ENCODE assay signal across 16 mouse cellular contexts in genomic region chr7:105534162-105534561, GRCm38 (mm10). TPM values are rescaled to one million over a fixed set of nuclear protein-coding genes. Genes with fewer than 3 reads are reported as not detected.
DNase-seq lines count a peak whose midpoint lies in the region; ATAC-seq and TF ChIP-seq lines count a peak whose summit lies in the region.
"Had no signal": no experiment of that assay in that cellular context is flagged by ENCODE, and none has a peak within 500 bp of the region (broad histone marks: within the 10 kb centered on the region; RNA-seq: fewer than 3 reads in every experiment).

No protein-coding gene starts in this region.

- no peak overlapping the region for H3K4me3 ChIP-seq in intestine, postnatal 0 days (ENCODE audit: low read depth, low read length)
- H3K4me3 ChIP-seq in intestine, embryonic 15.5 days (replicated peaks), result no peak overlapping the region
- no peak overlapping the region for H3K4me3 ChIP-seq in neural tube, embryonic 14.5 days (ENCODE audit: low read depth, low read length)
- H3K4me3 ChIP-seq in stomach, postnatal 0 days (ENCODE audit: low read depth, low read length), result no peak overlapping the region
- H3K4me3 ChIP-seq: forebrain, embryonic 15.5 days; hindbrain, embryonic 13.5 days; limb, embryonic 13.5 days had no signal

- no peaks in the 10 kb centered on the region for H3K27me3 ChIP-seq in intestine, postnatal 0 days (replicated peaks; ENCODE audit: control insufficient read depth, insufficient read depth, low read length)
- H3K27me3 ChIP-seq in intestine, embryonic 15.5 days (replicated peaks), result no peaks in the 10 kb centered on the region
- no peaks in the 10 kb centered on the region for H3K27me3 ChIP-seq in neural tube, embryonic 14.5 days (ENCODE audit: control insufficient read depth, insufficient read depth, low read length)
- H3K27me3 ChIP-seq in Patski, result peaks cover 9% of the 10 kb centered on the region
- no peaks in the 10 kb centered on the region for H3K27me3 ChIP-seq in stomach, postnatal 0 days (ENCODE audit: control insufficient read depth, insufficient read depth, low read length)
- H3K27me3 ChIP-seq: forebrain, embryonic 15.5 days; hindbrain, embryonic 13.5 days; limb, embryonic 13.5 days had no signal

- no peaks in the 10 kb centered on the region for H3K4me1 ChIP-seq in intestine, postnatal 0 days (replicated peaks; ENCODE audit: control insufficient read depth, insufficient read depth, low read length)
- no peaks in the 10 kb centered on the region for H3K4me1 ChIP-seq in intestine, embryonic 15.5 days (replicated peaks)
- no peaks in the 10 kb centered on the region for H3K4me1 ChIP-seq in neural tube, embryonic 14.5 days (ENCODE audit: control insufficient read depth, insufficient read depth, low read length)
- no peaks in the 10 kb centered on the region for H3K4me1 ChIP-seq in stomach, postnatal 0 days (replicated peaks; ENCODE audit: control insufficient read depth, insufficient read depth)
- H3K4me1 ChIP-seq: forebrain, embryonic 15.5 days; hindbrain, embryonic 13.5 days; limb, embryonic 13.5 days had no signal

- no peaks in the 10 kb centered on the region for H3K9me3 ChIP-seq in intestine, postnatal 0 days (ENCODE audit: control insufficient read depth)
- H3K9me3 ChIP-seq in intestine, embryonic 15.5 days, result no peaks in the 10 kb centered on the region
- H3K9me3 ChIP-seq in neural tube, embryonic 14.5 days (ENCODE audit: control insufficient read depth, low read length), result no peaks in the 10 kb centered on the region
- no peaks in the 10 kb centered on the region for H3K9me3 ChIP-seq in stomach, postnatal 0 days (ENCODE audit: control insufficient read depth, low read length)
- H3K9me3 ChIP-seq: forebrain, embryonic 15.5 days; G1E; hindbrain, embryonic 13.5 days; limb, embryonic 13.5 days had no signal

- CTCF ChIA-PET in Patski (lab: Charles Lee), result interaction anchor here (0.5 to 1.9 kb wide), 3 partner anchors 15 to 956 kb away, joined by 3 to 6 read pairs (median 3); partner anchors contain the start of gene Ilk

- no peak for ATAC-seq in intestine, postnatal 0 days
- no peak for ATAC-seq in intestine, embryonic 15.5 days
- ATAC-seq in neural tube, embryonic 14.5 days (ENCODE audit: low read depth), result 0 out of 2 replicates have a peak, but pooled peaks have one; percentile 21
- ATAC-seq in Patski, result no peak
- no peak for ATAC-seq in stomach, postnatal 0 days (ENCODE audit: low FRiP score, low TSS enrichment)
- ATAC-seq: forebrain, embryonic 15.5 days had no signal

- peak; percentile 59 for TF ChIP-seq CTCF in intestine, postnatal 0 days (IDR thresholded peaks at IDR 0.05; ENCODE audit: low read depth)
- peak; percentile 48 for TF ChIP-seq CTCF in Patski (IDR thresholded peaks at IDR 0.05)
- peak; percentile 58 for TF ChIP-seq CTCF in stomach, postnatal 0 days (IDR thresholded peaks at IDR 0.05; ENCODE audit: low read depth)

- in situ Hi-C loops in Patski (cut with MboI; ENCODE audit: low pct_unique_long_range_greater_than_20kb), result no loop called here

- no peak for TF ChIP-seq EP300 in stomach, postnatal 0 days (optimal IDR thresholded peaks at IDR 0.05)

- POLR2A ChIA-PET in Patski (lab: Charles Lee), result no interaction called here

- no peaks in the 10 kb centered on the region for H3K36me3 ChIP-seq in intestine, postnatal 0 days (ENCODE audit: control insufficient read depth, insufficient read depth)
- H3K36me3 ChIP-seq in intestine, embryonic 15.5 days, result no peaks in the 10 kb centered on the region
- H3K36me3 ChIP-seq in neural tube, embryonic 14.5 days (ENCODE audit: control insufficient read depth, insufficient read depth, low read length), result no peaks in the 10 kb centered on the region
- H3K36me3 ChIP-seq in stomach, postnatal 0 days (ENCODE audit: control insufficient read depth, insufficient read depth, low read length), result no peaks in the 10 kb centered on the region
- H3K36me3 ChIP-seq: forebrain, embryonic 15.5 days; G1E; hindbrain, embryonic 13.5 days; limb, embryonic 13.5 days had no signal

- H3K27ac ChIP-seq in intestine, postnatal 0 days (ENCODE audit: low read depth, low read length), result no peak overlapping the region
- H3K27ac ChIP-seq in intestine, embryonic 15.5 days, result no peak overlapping the region
- no peak overlapping the region for H3K27ac ChIP-seq in neural tube, embryonic 14.5 days (ENCODE audit: low read depth, low read length)
- no peak overlapping the region for H3K27ac ChIP-seq in stomach, postnatal 0 days (replicated peaks)
- H3K27ac ChIP-seq: forebrain, embryonic 15.5 days; hindbrain, embryonic 13.5 days; limb, embryonic 13.5 days; macrophage had no signal

- H3K4me2 ChIP-seq in intestine, postnatal 0 days (replicated peaks; ENCODE audit: low read depth), result no peak overlapping the region
- H3K4me2 ChIP-seq in intestine, embryonic 15.5 days (replicated peaks), result no peak overlapping the region
- no peak overlapping the region for H3K4me2 ChIP-seq in neural tube, embryonic 14.5 days (ENCODE audit: low read depth, low read length)
- no peak overlapping the region for H3K4me2 ChIP-seq in stomach, postnatal 0 days (replicated peaks; ENCODE audit: low read depth)
- H3K4me2 ChIP-seq: forebrain, embryonic 15.5 days; heart, embryonic 11.5 days; hindbrain, embryonic 13.5 days; limb, embryonic 13.5 days had no signal

- 81% methylated on average over 3 of the region's 3 CpGs for WGBS in intestine, postnatal 0 days
- WGBS in intestine, embryonic 15.5 days, result 84% methylated on average over 3 of the region's 3 CpGs
- 83% methylated on average over 3 of the region's 3 CpGs for WGBS in neural tube, embryonic 14.5 days
- 73% methylated on average over 3 of the region's 3 CpGs for WGBS in stomach, postnatal 0 days

- no peak for DNase-seq in neural tube, embryonic 10.5 days (ENCODE audit: extremely low spot score, low spot score)
- DNase-seq in Patski (ENCODE audit: low read depth, low spot score), result no peak
- DNase-seq in stomach, postnatal 0 days (ENCODE audit: low spot score), result no peak
- no peak for DNase-seq in c-Kit-positive CD71-positive TER-119-positive erythroid progenitor cells, embryonic 14.5 days (ENCODE audit: low spot score)
- DNase-seq: cerebellum, postnatal 14 days; gastrocnemius, postnatal 10 days; thymus, postnatal 4 days had no signal

- no peak overlapping the region for H3K9ac ChIP-seq in intestine, postnatal 0 days (ENCODE audit: low read depth, low read length)
- no peak overlapping the region for H3K9ac ChIP-seq in intestine, embryonic 15.5 days
- H3K9ac ChIP-seq in neural tube, embryonic 14.5 days (replicated peaks; ENCODE audit: low read depth, low read length), result no peak overlapping the region
- H3K9ac ChIP-seq in stomach, postnatal 0 days (ENCODE audit: low read length), result no peak overlapping the region
- H3K9ac ChIP-seq: forebrain, embryonic 15.5 days; hindbrain, embryonic 13.5 days; limb, embryonic 13.5 days had no signal

RNA-seq across cellular contexts. Expression of gene Smpd1, which starts 20.0 kb away (rescaled TPM):
- 22.4 and 25.4 TPM in 2 replicates for polyA plus RNA-seq in intestine, postnatal 0 days (2015; fragmentation: Nextera tagmentation; extraction: Ambion mirVana)
- 29.0 and 29.4 TPM in 2 replicates for polyA plus RNA-seq in intestine, embryonic 15.5 days (2015; fragmentation: Nextera tagmentation; extraction: Ambion mirVana)
- polyA plus RNA-seq in neural tube, embryonic 14.5 days (2014; fragmentation: Nextera tagmentation; extraction: Ambion mirVana), result 93.8 and 98.1 TPM in 2 replicates
- 103 TPM for polyA plus RNA-seq in Patski (2021)
- polyA plus RNA-seq in stomach, postnatal 0 days (2015; fragmentation: Nextera tagmentation; extraction: Ambion mirVana), result 79.7 and 91.0 TPM in 2 replicates

RNA-seq across cellular contexts. Expression of gene Apbb1, which starts 47.3 kb away (rescaled TPM):
- 13.5 and 14.0 TPM in 2 replicates for polyA plus RNA-seq in intestine, postnatal 0 days (2015; fragmentation: Nextera tagmentation; extraction: Ambion mirVana)
- 36.6 and 37.8 TPM in 2 replicates for polyA plus RNA-seq in intestine, embryonic 15.5 days (2015; fragmentation: Nextera tagmentation; extraction: Ambion mirVana)
- polyA plus RNA-seq in neural tube, embryonic 14.5 days (2014; fragmentation: Nextera tagmentation; extraction: Ambion mirVana), result 220 and 224 TPM in 2 replicates
- 44.0 TPM for polyA plus RNA-seq in Patski (2021)
- 16.6 and 18.5 TPM in 2 replicates for polyA plus RNA-seq in stomach, postnatal 0 days (2015; fragmentation: Nextera tagmentation; extraction: Ambion mirVana)

RNA-seq across cellular contexts. Expression of gene Cavin3, which starts 52.1 kb away (rescaled TPM):
- polyA plus RNA-seq in intestine, postnatal 0 days (2015; fragmentation: Nextera tagmentation; extraction: Ambion mirVana), result 79.9 and 80.1 TPM in 2 replicates
- 93.1 and 95.0 TPM in 2 replicates for polyA plus RNA-seq in intestine, embryonic 15.5 days (2015; fragmentation: Nextera tagmentation; extraction: Ambion mirVana)
- polyA plus RNA-seq in neural tube, embryonic 14.5 days (2014; fragmentation: Nextera tagmentation; extraction: Ambion mirVana), result 21.2 and 33.3 TPM in 2 replicates
- polyA plus RNA-seq in Patski (2021), result 7.6 TPM
- 163 and 184 TPM in 2 replicates for polyA plus RNA-seq in stomach, postnatal 0 days (2015; fragmentation: Nextera tagmentation; extraction: Ambion mirVana)
- polyA plus RNA-seq: G1E, macrophage had no signal
